Mouse (Mus musculus): ENCODE results near the gene Olfr221.

DNA sequence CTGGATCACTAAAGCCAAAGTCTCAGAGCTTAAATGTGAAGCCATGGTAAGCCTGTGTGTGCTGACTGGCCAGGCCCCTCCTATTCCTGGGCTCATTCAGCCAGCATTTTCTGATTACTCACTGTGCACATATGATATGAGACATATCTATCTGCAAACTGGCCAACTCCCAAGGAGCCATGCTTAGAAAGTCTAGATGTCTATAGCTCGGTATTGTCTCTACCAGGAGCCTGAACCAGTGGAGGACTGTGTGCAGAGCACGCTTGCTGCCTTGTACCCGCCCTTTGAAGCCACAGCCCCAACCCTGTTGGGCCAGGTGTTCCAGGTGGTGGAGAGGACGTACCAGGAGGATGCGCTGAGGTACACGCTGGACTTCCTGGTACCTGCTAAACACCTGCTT is 55.1 kb downstream of the Olfr221 start:
- TF ChIP-seq GATA1 (IDR thresholded peaks at IDR 0.05; ENCODE audit: borderline replicate concordance, low read length), result no peak
- no peak for TF ChIP-seq FLI1 (IDR thresholded peaks at IDR 0.05; ENCODE audit: low read length)

Measured in megakaryocyte, embryonic 14.5 days (primary cell).